ENCODE assay signal across 8 mouse cellular contexts in genomic region chr19:46763932-46764762, GRCm38 (mm10). TPM values are rescaled to one million over a fixed set of nuclear protein-coding genes. Genes with fewer than 3 reads are reported as not detected.
DNase-seq lines count a peak whose midpoint lies in the region; ATAC-seq and TF ChIP-seq lines count a peak whose summit lies in the region.

No protein-coding gene starts in this region.

- H3K27me3 ChIP-seq in CH12.LX (replicated peaks): no peaks in the 10 kb centered on the region
- H3K27me3 ChIP-seq in forebrain, embryonic 11.5 days (ENCODE audit: control insufficient read depth, insufficient read depth, low read length): peaks cover 9% of the 10 kb centered on the region
- peaks cover 20% of the 10 kb centered on the region; the same call in 1 of the 2 replicates for H3K27me3 ChIP-seq in limb, embryonic 15.5 days

- H3K79me2 ChIP-seq in CH12.LX (replicated peaks; ENCODE audit: control insufficient read depth, extremely low read depth, insufficient read depth, poor library complexity, severe bottlenecking): no peaks in the 10 kb centered on the region

- no peak overlapping the region for H3K4me3 ChIP-seq in CH12.LX (replicated peaks in 1 of 3; ENCODE audit: low read depth in 2 of 3, low read length in 2 of 3, poor library complexity in 1 of 3)
- H3K4me3 ChIP-seq in forebrain, embryonic 11.5 days (ENCODE audit: low read depth, low read length): no peak overlapping the region
- H3K4me3 ChIP-seq in limb, embryonic 15.5 days: no peak overlapping the region

- H3K4me2 ChIP-seq in CH12.LX (ENCODE audit: insufficient read depth, low read depth, poor library complexity, severe bottlenecking): peak overlapping the region; percentile 30
- H3K4me2 ChIP-seq in forebrain, embryonic 11.5 days (ENCODE audit: low read depth, low read length, severe bottlenecking): 0 out of 2 replicates have a peak overlapping the region, but pooled peaks have one; percentile 2
- H3K4me2 ChIP-seq in limb, embryonic 15.5 days: peak overlapping the region; percentile 0; the same call in 1 of the 2 replicates

- TF ChIP-seq CTCF in CH12.LX (conservative IDR thresholded peaks at IDR 0.05 in 1 of 2, IDR thresholded peaks at IDR 0.05 in 1 of 2; ENCODE audit: low read depth in 2 of 2, low read length in 2 of 2): no peak

- no peak overlapping the region for H3K27ac ChIP-seq in CH12.LX (ENCODE audit: insufficient read depth, low read depth)
- H3K27ac ChIP-seq in forebrain, embryonic 11.5 days (ENCODE audit: low read depth, low read length): no peak overlapping the region
- no peak overlapping the region for H3K27ac ChIP-seq in limb, embryonic 15.5 days

- peaks cover 0 to 1% of the 10 kb centered on the region in 2 experiments for H3K36me3 ChIP-seq in CH12.LX (replicated peaks in 1 of 2; ENCODE audit: control insufficient read depth in 1 of 2, insufficient read depth in 1 of 2, low read length in 1 of 2)
- no peaks in the 10 kb centered on the region for H3K36me3 ChIP-seq in forebrain, embryonic 11.5 days (ENCODE audit: control insufficient read depth, insufficient read depth, low read length)
- no peaks in the 10 kb centered on the region for H3K36me3 ChIP-seq in limb, embryonic 15.5 days

- 62% methylated on average over 12 of the region's 12 CpGs for WGBS in forebrain, embryonic 11.5 days
- WGBS in limb, embryonic 15.5 days: 69% methylated on average over 12 of the region's 12 CpGs

- H3K4me1 ChIP-seq in CH12.LX (ENCODE audit: control insufficient read depth in 1 of 2, insufficient read depth in 2 of 2): peaks cover 19% of the 10 kb centered on the region in 2 experiments
- peaks cover 8% of the 10 kb centered on the region; the same call in 1 of the 2 replicates for H3K4me1 ChIP-seq in forebrain, embryonic 11.5 days (replicated peaks; ENCODE audit: control insufficient read depth, insufficient read depth, low read length)
- peaks cover 21% of the 10 kb centered on the region for H3K4me1 ChIP-seq in limb, embryonic 15.5 days

- TF ChIP-seq RAD21 in CH12.LX (IDR thresholded peaks at IDR 0.05; ENCODE audit: low read depth, low read length): no peak

- H3K9ac ChIP-seq in CH12.LX (ENCODE audit: insufficient read depth, low read depth): no peak overlapping the region
- no peak overlapping the region for H3K9ac ChIP-seq in forebrain, embryonic 11.5 days (ENCODE audit: low read length)
- no peak overlapping the region for H3K9ac ChIP-seq in limb, embryonic 15.5 days

- peak; percentile 83 for DNase-seq in heart, adult 11 months
- no peak for DNase-seq in heart, postnatal 10 days
- DNase-seq in CH12.LX (ENCODE audit: extremely low read depth): no peak
- DNase-seq in forebrain, embryonic 11.5 days (ENCODE audit: low spot score): no peak
- no peak for DNase-seq in adrenal gland, postnatal 36 days
- no peak for DNase-seq in ovary, postnatal 36 days (ENCODE audit: low spot score)

- ATAC-seq in forebrain, embryonic 11.5 days (replicated peaks; ENCODE audit: low FRiP score): no peak
- no peak for ATAC-seq in limb, embryonic 15.5 days (ENCODE audit: insufficient number of reproducible peaks, low FRiP score, low TSS enrichment, low read depth)
- no peak for ATAC-seq in monocyte, adult 5-6 weeks (replicated peaks; ENCODE audit: insufficient number of reproducible peaks, low FRiP score, low TSS enrichment, poor library complexity, severe bottlenecking)

- TF ChIP-seq POLR2A in CH12.LX (IDR thresholded peaks at IDR 0.05; ENCODE audit: low read depth, low read length): no peak

- H3K9me3 ChIP-seq in CH12.LX (replicated peaks; ENCODE audit: low read length): no peaks in the 10 kb centered on the region
- no peaks in the 10 kb centered on the region for H3K9me3 ChIP-seq in forebrain, embryonic 11.5 days (ENCODE audit: control insufficient read depth, low read length)
- no peaks in the 10 kb centered on the region for H3K9me3 ChIP-seq in limb, embryonic 15.5 days

- in situ Hi-C loops in CH12.LX (cut with MboI; ENCODE audit: low pct_ligation_motif_present, low pct_unique_long_range_greater_than_20kb, low sequenced_read_pairs): loop anchor here (5.0 to 10.0 kb wide), 2 partner anchors 108 to 221 kb away; no protein-coding TSS in a partner anchor

- TF ChIP-seq EP300 in CH12.LX (IDR thresholded peaks at IDR 0.05; ENCODE audit: low read length): no peak

- intact Hi-C loops in heart, postnatal 10 days (cut with DNase I): no loop called here

- dilution Hi-C loops in CH12.LX (cut with MboI; ENCODE audit: extremely low pct_ligation_motif_present, extremely low pct_unique_long_range_greater_than_20kb, low sequenced_read_pairs): no loop called here

TF ChIP-seq in CH12.LX, 34 proteins besides CTCF, POLR2A, EP300 and RAD21:
- TF ChIP-seq E2F4 (IDR thresholded peaks at IDR 0.05; ENCODE audit: insufficient replicate concordance, low read depth, low read length): no peak
- TF ChIP-seq USF1 (IDR thresholded peaks at IDR 0.05; ENCODE audit: low read depth, low read length): no peak
- TF ChIP-seq KAT2A (IDR thresholded peaks at IDR 0.05; ENCODE audit: insufficient replicate concordance, low read length): no peak
- no peak for TF ChIP-seq CHD2 (IDR thresholded peaks at IDR 0.05; ENCODE audit: low read length)
- no peak for TF ChIP-seq USF2 (conservative IDR thresholded peaks at IDR 0.05; ENCODE audit: low read depth, low read length)
- TF ChIP-seq IRF4 (IDR thresholded peaks at IDR 0.05; ENCODE audit: low read depth, low read length): no peak
- no peak for TF ChIP-seq MEF2A (IDR thresholded peaks at IDR 0.05; ENCODE audit: borderline replicate concordance, low read depth, low read length)
- TF ChIP-seq MYC (IDR thresholded peaks at IDR 0.05; ENCODE audit: low read depth, low read length): no peak
- TF ChIP-seq BHLHE40 (IDR thresholded peaks at IDR 0.05; ENCODE audit: low read depth, low read length): no peak
- TF ChIP-seq MAFK (IDR thresholded peaks at IDR 0.05; ENCODE audit: insufficient replicate concordance, low read length): no peak
- TF ChIP-seq UBTF (IDR thresholded peaks at IDR 0.05; ENCODE audit: low read depth, low read length): no peak
- TF ChIP-seq ZNF384 (IDR thresholded peaks at IDR 0.05; ENCODE audit: low read depth, low read length): no peak
- TF ChIP-seq ETS1 (conservative IDR thresholded peaks at IDR 0.05; ENCODE audit: low read depth, low read length): no peak
- no peak for TF ChIP-seq JUN (IDR thresholded peaks at IDR 0.05; ENCODE audit: insufficient read depth, low read depth, low read length)
- TF ChIP-seq POLR2AphosphoS2 (IDR thresholded peaks at IDR 0.05; ENCODE audit: low read depth, low read length): no peak

RNA-seq across cellular contexts. Expression of gene Cnnm2, which starts 2.8 kb away (rescaled TPM):
- 1 to 10 TPM; 6.6 to 7.7 TPM for total RNA-seq in heart, postnatal 10 days (2021)
- total RNA-seq in CH12.LX (2012; rRNA removed): 3.1 and 3.7 TPM in 2 replicates
- total RNA-seq in CH12.LX (2014; rRNA removed): 1.8 and 2.4 TPM in 2 replicates
- polyA plus RNA-seq in CH12.LX (2012; ENCODE audit: insufficient read length, low read depth): 1.8 and 2.6 TPM in 2 replicates
- polyA plus RNA-seq in forebrain, embryonic 11.5 days (2014; fragmentation: Nextera tagmentation; extraction: Ambion mirVana): 3.2 and 3.8 TPM in 2 replicates
- 3.1 and 4.0 TPM in 2 replicates for polyA plus RNA-seq in limb, embryonic 15.5 days (2015; fragmentation: Nextera tagmentation; extraction: Ambion mirVana)
- 10 to 100 TPM; 23.7 to 39.4 TPM for total RNA-seq in adrenal gland, postnatal 36 days (2021)
- 2.6 to 10.0 TPM (median 5.9 TPM) in 3 replicates for total RNA-seq in monocyte, adult 5-6 weeks (2017)

RNA-seq across cellular contexts. Expression of gene As3mt, which starts 56.9 kb away (rescaled TPM):
- 10 to 100 TPM; 61.4 to 69.0 TPM for total RNA-seq in heart, postnatal 10 days (2021)
- 30.7 and 34.4 TPM in 2 replicates for total RNA-seq in CH12.LX (2012; rRNA removed)
- 43.3 and 50.1 TPM in 2 replicates for total RNA-seq in CH12.LX (2014; rRNA removed)
- polyA plus RNA-seq in CH12.LX (2012; ENCODE audit: insufficient read length, low read depth): 47.7 and 52.1 TPM in 2 replicates
- 19.4 and 24.0 TPM in 2 replicates for polyA plus RNA-seq in forebrain, embryonic 11.5 days (2014; fragmentation: Nextera tagmentation; extraction: Ambion mirVana)
- polyA plus RNA-seq in limb, embryonic 15.5 days (2015; fragmentation: Nextera tagmentation; extraction: Ambion mirVana): 20.6 and 24.1 TPM in 2 replicates
- 100 to 1,000 TPM in 1 of 2 experiments, 10 to 100 TPM in 1; 93.6 to 101 TPM for total RNA-seq in adrenal gland, postnatal 36 days (2021)
- 43.3 to 130 TPM (median 45.7 TPM) in 3 replicates for total RNA-seq in monocyte, adult 5-6 weeks (2017)
